Mouse (Mus musculus) frontal cortex, postnatal 14 days (tissue): Measurements from ENCODE around the gene Trappc3.
"Not testable (repeated sequence)": the region's sequence is repeated elsewhere in the genome, so short reads cannot be mapped to it uniquely, and the experiment has no call there.

Experiments used
- DNase-seq, 2 experiments: peaks; one replicate each; pipeline ENCODE4 v3.0.0; 2022; ENCODE audit warnings: low spot score in 2 of 2

The Trappc3 gene

DNA sequence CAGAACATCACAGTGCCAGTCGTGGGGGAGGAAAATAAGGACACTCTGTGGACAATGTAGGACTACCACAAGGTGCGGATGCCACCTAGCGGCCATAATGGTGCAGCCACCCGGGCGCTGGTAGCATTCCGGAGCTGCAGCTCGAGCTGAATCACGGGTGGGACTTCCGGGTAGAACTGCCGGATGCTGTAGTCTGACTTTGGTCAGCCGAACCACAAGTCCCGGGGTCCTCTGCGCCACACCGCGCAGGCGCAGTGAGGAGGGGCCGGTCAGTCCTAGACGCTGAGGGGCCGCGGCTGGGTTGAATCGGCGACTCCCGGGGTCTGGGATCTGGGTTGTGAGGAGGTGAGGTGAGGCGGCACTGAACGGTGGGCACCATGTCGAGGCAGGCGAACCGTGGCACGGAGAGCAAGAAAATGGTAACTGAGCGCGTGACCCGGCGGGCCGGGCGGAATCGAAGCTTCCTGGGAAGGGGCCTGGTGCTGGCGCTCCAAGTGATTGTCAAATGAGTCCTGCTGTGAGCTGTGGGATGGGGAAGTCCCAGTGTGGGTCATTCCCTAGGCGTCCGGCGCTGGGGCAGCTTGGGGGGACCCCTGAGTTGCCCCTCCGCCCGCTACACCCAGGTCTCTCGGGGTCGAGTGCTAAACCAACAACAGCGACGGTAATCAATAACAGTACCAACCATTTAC, at the start of gene Trappc3:
Gene Trappc3 (plus strand): TSS at position 207 of the 689 bp plus-strand sequence.
- peak; percentile 99 to 100 for DNase-seq

DNA sequence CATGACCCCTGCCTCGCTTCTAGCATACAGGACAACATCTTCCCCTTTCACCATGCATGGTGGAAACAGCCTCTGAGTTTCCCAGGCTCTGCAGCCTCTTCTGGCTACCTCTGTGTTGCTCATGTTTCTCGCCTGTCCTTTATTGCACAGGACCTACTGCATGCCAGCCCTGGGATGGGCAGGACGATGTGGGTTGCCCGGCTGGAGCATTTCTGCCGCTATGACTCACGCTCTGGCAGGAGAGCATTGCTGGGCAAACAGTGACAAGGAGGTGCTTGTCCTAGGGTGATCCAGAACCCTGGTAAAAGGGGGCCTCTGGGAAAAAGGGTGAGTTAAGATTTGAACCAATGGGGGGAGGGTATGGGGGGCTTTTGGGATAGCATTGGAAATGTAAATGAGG, 44.4 kb upstream of the Trappc3 start:
- no peak for DNase-seq

DNA sequence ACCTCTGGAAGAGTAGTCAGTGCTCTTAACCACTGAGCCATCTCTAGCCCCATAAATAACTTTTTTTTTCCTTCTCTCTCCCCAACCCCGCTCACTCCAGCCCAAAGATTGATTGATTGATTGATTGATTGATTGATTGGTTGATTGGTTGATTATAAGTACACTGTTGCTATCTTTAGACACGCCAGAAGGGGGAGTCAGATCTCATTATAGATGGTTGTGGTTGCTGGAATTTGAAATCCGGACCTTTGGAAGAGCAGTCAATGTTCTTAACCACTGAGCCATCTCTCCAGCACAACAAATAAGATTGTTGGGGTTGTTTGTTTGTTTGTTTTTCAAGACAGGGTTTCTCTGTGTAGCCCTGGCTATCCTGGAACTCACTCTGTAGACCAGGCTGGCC, 42.6 kb upstream of the Trappc3 start:
- DNase-seq, result not testable (repeated sequence)

DNA sequence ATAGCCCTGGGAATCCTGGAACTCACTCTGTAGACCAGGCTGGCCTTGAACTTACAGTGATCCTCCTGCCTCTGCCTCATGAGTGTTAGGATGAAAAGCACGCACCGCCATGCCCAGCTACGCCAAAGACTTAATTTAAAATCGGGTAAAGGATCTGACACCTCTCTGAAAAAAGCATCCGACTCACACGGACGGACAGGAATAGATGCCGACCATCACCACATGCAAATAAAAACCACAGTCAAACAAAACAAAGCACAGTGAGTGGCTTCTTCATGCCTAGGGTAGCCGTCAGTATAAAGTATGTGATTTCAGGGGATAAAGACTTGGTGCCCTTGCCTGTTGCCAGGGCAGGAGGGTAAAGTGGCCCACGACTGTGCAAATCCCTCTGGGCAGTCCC, 42.1 kb upstream of the Trappc3 start:
- DNase-seq, result no peak

DNA sequence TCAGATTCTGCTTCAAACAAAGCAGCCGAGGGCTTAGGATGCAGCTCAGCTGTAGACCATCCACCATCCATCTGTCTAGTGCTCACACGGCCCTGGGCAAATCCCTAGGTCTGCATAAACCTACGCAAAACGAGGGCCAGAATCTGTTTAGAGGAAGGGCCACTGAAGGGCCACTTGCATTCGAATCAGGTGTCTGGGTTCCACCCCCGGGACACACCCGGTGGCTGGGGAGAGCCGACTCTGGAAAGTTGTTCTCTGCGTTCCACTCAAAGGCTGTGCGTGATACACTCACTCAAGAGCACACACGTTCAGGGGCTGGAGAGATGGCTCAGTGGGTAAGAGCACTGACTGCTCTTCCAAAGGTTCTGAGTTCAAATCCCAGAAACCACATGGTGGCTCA, 39.5 kb upstream of the Trappc3 start:
- no peak for DNase-seq

DNA sequence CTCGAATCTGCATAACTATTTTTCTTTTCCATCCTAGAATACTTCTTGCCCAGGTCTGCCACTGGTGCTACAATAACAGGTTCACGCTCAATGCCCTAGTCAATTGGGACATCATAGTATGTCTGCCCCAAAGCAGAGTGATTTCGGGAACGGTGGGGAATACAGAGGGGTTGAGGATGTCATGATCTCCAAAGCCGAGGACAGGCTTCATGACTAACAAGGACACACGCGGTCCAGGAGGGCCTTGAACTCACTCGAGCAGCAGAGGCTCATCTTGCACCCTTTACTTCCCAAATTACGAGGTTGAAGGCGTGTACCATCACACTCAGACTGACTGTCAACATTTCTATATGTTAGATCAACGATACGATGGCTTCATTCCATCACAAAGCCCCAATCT, 35.5 kb upstream of the Trappc3 start:
- no peak for DNase-seq

DNA sequence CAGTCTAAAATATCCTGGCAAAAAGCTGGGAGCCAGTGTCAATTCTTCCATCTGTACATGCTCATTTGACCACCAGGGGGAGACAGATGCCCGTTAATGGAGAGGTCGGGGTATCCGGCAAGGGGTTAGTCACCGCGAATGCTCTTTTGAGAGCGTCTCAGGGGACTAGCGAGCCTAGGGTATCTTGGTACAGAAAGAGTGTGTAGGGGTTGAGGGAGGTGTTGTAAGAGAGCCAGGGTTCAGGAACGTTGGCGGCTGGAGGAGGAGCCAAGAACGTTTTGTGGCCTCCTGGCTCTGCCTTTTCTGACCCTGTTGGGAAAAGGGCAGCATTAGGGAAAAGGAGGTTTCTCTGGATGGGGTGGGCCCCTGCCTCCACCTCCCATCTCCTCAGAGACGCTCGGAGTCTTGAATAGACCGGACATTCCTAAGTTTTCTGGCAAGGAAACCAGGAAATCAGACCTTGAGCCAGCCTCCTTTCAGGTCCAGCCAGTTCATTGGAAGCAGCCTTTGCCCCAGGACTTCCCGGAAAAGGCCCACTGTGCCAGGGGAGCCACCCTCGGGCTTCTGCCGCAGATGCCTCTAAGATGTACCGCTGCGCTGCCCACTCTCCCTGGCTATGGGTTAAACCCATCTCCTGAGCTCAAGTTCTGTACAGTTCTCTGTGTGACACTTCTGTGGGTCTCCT, 34.9 kb upstream of the Trappc3 start:
- DNase-seq, result peak; percentile 72 to 86

DNA sequence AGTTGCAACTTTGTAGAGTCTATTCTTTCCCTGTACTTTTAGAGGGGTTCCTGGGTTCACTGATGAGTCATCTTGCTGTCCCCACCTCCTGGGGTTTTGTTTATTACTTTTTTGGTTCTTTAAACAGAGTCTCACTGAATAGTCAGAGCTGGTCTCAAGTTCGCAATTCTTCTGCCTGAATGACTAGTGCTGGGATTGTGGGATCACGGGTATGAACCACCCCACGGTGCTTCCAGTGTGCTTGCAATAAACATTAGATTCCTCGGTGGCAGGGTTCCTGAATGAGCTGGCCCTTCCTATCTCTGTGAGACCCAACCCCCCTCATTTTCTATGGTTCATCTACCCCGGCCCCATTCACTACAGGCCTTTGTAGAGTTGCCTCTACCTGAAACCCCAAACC, 34.0 kb upstream of the Trappc3 start:
- no peak for DNase-seq

DNA sequence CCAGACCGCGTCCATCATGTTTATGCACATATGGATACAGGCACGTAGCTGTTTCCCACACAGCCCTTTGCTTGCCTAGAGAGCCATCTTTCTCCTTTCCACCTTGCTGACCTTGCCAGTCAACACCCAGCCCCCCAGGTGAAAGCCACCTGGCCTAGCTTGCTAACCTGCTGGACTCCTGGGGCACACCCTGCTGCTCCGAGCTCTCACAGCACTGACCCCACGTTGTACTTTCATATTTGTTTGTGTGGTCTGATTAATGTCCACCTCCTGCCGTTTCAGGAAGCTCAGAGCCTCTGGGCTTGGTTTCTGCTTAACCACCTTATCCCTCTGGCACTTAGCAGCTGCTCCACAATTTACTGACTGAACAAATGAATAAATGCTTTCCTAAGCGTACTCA, 32.2 kb upstream of the Trappc3 start:
- DNase-seq, result no peak

DNA sequence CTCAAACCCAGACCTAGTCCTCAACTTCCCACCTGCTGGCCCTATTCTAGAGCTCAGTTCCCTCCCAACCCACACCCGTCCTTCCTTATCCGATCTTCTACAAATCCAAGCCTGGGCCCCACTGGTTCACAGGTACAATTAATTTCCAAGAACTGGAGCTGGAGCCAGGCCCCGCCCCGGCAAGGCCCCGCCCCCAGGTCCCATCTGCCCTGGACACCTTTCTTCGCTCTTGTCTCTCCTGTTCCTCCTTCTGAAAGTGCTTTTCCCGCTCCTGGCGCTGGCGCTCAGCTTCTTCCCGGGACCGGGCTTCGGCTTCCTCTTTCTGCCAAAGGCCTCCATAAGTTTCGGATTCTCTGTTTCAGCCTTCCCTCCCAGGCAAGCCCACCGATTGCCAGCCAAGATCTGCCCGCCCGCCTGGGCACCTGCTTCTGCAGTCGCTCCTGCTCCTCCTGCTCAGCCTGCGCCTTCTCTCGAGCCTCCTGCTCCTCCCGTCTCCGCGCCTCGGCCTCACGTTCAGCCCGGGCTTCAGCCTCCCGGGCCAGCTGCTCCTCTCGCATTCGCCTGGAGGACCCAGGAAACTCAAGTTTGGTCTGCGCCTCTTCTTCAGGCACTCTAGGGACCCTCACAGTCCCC, 28.3 kb upstream of the Trappc3 start:
- DNase-seq, result no peak

DNA sequence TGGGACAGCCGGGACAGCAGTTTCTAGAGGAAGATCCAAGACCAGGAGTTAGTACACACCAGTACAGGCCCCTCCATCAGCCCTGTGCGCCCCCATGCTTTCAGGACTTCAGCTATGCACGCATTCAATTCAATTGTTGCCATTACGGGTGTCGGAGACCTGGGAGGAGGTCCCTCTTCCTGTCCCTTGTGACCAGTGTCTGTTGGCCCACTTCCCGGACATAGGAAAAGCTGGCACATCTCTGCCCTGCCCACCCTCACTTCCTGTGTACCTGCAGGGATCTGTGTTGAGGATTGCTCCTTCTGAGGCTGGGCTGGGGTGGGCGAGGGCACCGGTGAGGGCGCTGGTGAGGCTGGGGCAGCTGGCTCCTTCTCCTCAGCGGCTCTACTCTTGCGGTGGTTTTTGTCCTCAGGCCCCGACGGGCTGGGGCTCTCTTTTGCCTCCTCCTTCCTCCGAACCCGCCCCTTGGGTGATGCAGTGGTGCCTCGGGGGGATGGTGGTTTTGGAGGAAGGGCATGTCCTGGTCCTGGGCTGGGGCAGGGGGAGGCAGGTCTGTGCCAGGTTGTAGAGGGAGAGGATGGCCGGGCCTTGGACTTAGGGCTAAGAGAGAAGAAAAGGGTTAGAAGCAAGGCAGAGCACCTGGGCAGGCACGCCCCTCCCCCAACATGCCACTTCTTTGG, 27.5 kb upstream of the Trappc3 start:
- no peak for DNase-seq

DNA sequence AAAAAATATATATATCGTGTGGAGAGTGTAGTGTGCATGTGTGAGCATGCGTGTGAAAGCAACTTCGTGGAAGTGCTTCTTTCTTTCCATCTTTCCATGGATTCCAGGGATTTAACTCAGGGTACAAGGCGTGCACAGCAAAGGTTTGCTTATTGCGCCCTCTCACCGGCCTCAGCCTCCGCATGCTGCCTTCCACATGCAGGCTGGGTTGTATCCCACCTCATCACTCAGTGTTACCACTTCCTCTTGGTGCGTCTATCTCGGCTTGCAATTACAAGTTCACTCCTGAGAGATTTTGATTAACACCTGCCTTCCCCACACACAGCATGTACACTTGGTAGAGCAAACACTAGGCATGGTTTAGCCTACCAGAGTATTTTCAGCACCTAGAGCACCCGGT, 26.9 kb upstream of the Trappc3 start:
- DNase-seq, result no peak

DNA sequence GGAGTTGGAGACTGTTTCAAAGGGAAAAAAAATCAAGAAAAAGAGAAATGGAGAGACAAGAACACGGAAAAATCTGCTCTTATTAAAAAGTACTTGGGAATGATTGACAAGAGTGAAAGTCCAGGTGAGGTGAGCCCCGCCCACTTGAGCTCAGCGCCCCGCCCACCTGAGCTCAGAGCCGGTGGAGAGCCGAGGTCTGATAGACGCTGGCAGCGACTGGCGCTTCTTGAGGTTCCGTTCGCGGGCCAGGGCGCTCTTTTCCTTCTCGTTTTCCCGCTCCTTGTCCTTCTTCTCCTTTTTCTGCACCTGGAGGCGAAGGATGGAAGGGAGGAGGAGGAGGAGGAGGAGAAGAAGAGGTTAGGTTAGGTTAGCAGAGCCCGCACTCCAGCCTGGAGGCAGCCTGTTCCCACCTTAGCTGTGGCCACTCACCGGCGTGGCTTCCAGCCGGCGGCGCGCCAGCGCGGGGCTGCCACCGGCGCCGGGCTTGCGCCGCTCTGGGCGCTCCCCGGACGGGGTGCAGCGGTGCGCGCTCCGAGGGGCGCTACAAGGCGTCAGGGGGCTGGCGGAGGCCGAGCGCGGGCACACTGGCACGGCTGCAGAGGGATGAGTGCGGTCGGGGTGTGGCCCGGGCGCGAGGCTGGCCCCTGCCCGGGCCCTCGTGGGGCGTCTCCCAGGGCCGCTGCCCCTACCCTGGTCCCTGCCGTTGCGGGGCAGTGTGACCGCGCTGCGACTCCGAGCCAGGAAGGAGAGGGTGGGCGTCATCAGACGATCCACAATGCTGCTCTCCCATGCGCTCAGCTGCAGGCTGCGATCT, 25.5 kb upstream of the Trappc3 start:
- DNase-seq, result no peak

DNA sequence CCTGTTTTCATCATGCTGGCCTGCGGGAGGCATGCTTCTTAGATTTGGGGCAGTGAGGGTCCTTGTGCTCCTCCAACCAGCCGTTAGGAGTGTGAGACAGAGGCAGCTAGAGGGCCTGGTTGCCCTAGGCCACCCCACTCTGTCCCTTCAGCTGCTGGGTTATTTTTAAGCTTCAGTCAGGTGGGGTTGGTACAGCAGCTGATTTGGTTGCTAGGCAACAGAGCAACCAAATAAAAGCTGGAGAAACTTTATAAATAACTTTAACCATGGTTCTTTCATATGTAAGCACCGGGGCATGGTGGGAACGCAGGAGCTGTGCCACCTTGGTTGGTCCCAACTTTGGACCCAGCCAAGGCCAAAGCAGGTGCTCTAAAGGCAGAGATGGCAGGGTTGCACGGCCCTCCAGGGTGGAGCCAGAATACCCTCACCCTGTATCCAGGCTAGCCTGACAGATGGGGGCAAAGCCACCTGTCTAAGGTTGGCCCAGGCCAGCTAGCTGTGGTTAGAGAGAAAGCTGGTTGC, 24.3 kb upstream of the Trappc3 start:
- DNase-seq, result no peak

DNA sequence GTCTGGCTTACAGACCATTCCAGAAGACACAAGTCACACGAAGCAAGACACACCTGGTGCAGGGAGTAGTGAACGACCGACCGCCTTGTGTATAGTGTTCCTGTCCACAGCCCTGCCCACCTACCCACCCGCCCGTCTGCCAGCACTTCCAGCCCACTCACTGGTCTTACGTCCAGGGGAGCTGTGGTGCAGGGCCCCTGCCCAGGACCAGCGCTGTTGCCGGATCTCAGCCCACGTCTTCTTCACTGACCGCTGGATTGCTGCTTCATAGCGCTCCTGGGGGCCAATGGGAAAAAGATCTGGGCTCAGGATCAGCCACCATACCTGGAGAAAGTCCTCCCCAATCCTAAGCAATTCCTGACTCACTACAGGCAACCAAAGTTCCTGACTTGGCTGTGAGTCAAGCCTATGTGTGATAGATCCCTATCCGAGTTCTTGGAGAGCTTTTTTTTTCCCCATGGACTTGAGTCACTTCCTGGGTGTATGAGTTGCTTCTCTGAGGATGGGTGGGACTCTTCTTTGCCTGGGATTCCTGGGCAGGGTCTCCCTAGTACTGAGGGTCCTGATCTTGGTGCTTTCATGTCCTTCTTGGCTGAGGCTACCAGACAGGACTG, 22.2 kb upstream of the Trappc3 start:
- peak in 1 of 2 experiments; percentile 2 for DNase-seq

DNA sequence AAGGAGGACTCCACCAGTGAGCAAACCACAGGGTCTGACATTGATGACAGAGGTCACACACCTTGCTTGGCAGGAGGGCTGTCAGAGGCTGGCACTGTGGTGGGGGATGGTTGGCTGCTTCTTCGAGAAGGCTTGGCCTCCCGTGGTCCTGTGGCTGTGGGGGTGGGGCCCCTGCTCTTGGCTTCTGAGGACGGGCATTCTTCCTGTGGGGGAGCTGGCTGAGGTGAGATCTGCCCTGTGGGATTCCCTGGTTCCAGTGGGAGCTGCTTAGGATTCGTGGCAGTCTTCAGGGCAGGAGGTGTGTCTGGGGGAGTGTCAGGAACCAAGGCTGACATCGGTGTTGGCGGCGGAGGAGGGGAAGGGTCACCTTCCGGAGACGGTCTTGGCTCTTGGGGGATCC, 20.2 kb upstream of the Trappc3 start:
- DNase-seq, result no peak

DNA sequence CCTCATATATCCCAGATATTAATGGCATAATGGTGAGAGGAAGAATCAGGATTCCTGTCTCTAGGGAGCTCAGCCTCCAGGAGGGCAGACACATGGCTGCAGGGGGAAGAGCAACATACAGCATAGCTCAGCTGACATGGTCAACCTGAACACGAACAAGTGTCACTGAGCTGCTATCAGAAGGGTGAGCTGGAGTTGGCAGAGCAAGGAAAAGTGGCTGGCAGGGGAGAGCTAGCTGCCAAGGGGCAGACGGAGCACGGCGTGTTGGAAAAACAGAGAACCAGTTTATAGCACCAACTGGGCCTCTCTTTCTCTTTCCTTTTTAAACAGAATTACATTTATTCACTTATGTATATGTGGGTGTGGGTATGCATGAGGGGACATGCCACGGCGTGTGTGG, 19.6 kb upstream of the Trappc3 start:
- peak in 1 of 2 experiments; percentile 1 for DNase-seq

DNA sequence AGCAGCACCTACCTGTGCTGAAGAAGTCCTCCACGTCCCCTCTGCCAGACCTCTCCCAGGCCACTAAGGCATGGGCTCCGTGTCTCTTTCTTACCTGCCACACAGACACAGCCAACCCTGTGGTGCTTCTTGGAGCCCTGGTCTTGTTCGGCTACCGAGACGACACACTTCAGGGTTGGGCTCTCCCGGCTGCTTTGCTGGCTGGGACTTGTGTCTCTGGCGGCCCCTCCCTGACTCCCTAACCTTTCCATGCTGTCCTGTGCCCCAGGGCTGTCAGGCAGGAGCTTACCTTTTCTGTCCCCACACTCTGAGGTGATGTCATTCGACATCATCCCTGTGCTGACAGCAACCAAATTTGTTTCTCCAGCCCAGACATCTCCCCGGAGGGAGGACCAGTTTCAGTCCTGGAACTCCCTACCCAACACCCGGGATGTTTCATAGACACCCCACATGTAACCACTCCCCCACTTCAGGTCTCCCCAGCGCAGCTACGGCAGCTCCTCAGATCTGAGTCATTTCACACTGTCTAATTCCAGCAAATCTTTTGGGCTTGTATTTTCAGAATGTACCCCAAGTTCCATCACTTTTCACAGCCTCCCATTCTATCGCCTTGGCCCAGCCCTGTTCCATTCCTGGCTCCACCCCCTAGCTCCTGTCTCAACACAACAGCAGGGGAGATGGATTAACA, 15.8 kb upstream of the Trappc3 start:
- no peak for DNase-seq

DNA sequence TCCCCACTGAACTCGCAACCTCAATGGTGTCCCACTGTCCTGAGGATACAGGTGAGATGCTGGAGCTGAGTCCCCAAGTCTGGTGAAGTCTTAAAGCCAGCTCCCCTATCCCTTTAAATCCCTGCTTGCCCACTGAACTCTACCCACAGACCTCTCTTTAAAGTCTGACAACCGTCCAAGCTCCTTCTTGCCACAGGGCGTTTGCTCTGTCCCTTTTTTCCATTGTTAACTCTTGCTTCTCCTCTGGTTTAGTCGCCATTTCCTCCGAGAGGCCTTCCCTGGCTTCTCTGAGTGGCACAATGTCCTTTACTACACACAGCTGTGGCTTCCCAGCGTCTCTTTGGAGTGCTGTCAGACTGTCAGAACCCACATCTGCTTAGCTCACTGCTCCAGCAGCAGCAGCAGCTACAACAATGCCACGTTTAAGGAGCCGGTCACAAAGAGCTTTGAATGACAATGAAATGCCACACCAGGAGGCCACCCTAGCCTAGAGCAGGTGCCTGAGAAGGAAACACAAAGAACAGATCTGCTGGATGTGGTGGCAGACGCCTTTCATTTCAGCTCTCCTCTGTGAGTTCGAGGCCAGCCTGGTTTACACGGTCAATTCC, 13.8 kb upstream of the Trappc3 start:
- DNase-seq, result no peak

DNA sequence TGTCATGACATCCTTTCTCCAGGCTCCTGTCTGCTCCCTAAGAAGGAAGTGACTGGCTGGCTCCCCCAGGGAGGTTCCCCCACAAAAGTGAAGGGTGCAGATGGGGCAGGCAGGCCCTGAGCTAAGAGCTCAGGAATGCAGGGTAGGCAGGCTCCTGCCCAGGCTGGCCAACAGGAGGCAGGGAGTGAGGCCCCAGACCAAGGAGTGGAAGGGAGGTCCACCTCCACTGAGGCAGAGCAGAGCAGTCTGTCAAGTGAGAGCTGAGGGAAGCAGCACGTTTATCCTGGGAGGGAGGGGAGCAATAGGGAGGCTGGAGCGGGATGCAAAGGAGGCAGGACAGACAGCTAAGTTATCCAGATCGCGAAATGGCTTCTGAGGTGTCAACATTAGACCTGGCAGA, 11.5 kb upstream of the Trappc3 start:
- DNase-seq, result no peak
